Mouse (Mus musculus) limb, embryonic 15.5 days (tissue): Measurements from ENCODE around the gene Fut7. TPM values are rescaled to one million over a fixed set of nuclear protein-coding genes. Genes with fewer than 3 reads are reported as not detected.

ENCODE experiments used
- ATAC-seq: fragments of 200-750 bp; cut with Nextera tagmentation; 2 replicates; pipeline ENCODE4 v1.8.0; 2017; ENCODE audit warnings: low read depth, moderate TSS enrichment; ENCODE audit not compliant: insufficient number of reproducible peaks, low FRiP score, low TSS enrichment
- H3K27ac ChIP-seq: fragments of 300-500 bp; sonication (generic); 2 replicates; pipeline ENCODE4 v1.5.1; 2015; ENCODE audit warnings: moderate library complexity, mild to moderate bottlenecking, inconsistent platforms
- H3K27me3 ChIP-seq: fragments of 300-500 bp; sonication (generic); 2 replicates; pipeline ENCODE4 v1.6.1; 2015; ENCODE audit warnings: inconsistent platforms
- H3K36me3 ChIP-seq: fragments of 300-500 bp; sonication (generic); 2 replicates; pipeline ENCODE4 v1.6.1; 2015; ENCODE audit warnings: inconsistent platforms
- H3K4me1 ChIP-seq: fragments of 300-500 bp; sonication (generic); 2 replicates; pipeline ENCODE4 v1.6.1; 2015; ENCODE audit warnings: inconsistent platforms
- H3K4me2 ChIP-seq: fragments of 300-500 bp; sonication (generic); 2 replicates; pipeline ENCODE4 v1.6.1; 2015; ENCODE audit warnings: mild to moderate bottlenecking, inconsistent platforms
- H3K4me3 ChIP-seq: fragments of 300-500 bp; sonication (generic); 2 replicates; pipeline ENCODE4 v1.5.1; 2015; ENCODE audit warnings: mild to moderate bottlenecking, inconsistent platforms
- H3K9ac ChIP-seq: fragments of 300-500 bp; sonication (generic); 2 replicates; pipeline ENCODE4 v1.6.1; 2015; ENCODE audit warnings: inconsistent platforms
- H3K9me3 ChIP-seq: fragments of 300-500 bp; sonication (generic); 2 replicates; pipeline ENCODE4 v1.6.1; 2016; ENCODE audit warnings: inconsistent platforms
- WGBS: fragments of 180-500 bp; shearing (Covaris S2); methylation state at CpG from one replicate; pipeline ENCODE4 v1.1.7; 2015; 5-methylcytosine and 5-hydroxymethylcytosine counted together
- polyA plus RNA-seq: library from polyadenylated mRNA; unstranded; fragments of >200 nt; fragmentation: Nextera tagmentation; extraction: Ambion mirVana; gene quantifications from 2 replicates; pipeline ENCODE4 v1.2.1, GENCODE M21; 2015

Fut7 gene
- polyA plus RNA-seq, 1 experiment from 2014 or later: 0.18 TPM

- Histone ChIP-seq H3K4me1 (no peaks in the 10 kb centered on the region), H3K4me3 (no peak overlapping the region), H3K4me2 (no peak overlapping the region), H3K36me3 (peaks cover 60% of the 10 kb centered on the region), H3K9ac (no peak overlapping the region), H3K9me3 (no peaks in the 10 kb centered on the region), H3K27ac (no peak overlapping the region), H3K27me3 (no peaks in the 10 kb centered on the region)
- WGBS: 87% methylated on average over 14 of the region's 14 CpGs
- ATAC-seq: no peak
Measured at GRCm38 (mm10) chr2:25442682-25443081, 19.6 kb downstream of the Fut7 start.

GRCm38 (mm10) chr2:25450853-25451647 is 28.0 kb downstream of the Fut7 start:
- H3K36me3 ChIP-seq: peaks cover 15% of the 10 kb centered on the region; the same call in 1 of the 2 replicates
- no peak overlapping the region for H3K27ac ChIP-seq
- 78% methylated on average over 8 of the region's 8 CpGs for WGBS
- H3K4me1 ChIP-seq: no peaks in the 10 kb centered on the region
- no peak for ATAC-seq
- H3K27me3 ChIP-seq: no peaks in the 10 kb centered on the region
- H3K4me3 ChIP-seq: no peak overlapping the region
- H3K9me3 ChIP-seq: no peaks in the 10 kb centered on the region
- no peak overlapping the region for H3K4me2 ChIP-seq
- no peak overlapping the region for H3K9ac ChIP-seq

- no peak for ATAC-seq
- WGBS: 38% methylated on average over 1 of the region's 1 CpGs
- Histone ChIP-seq H3K9me3 (no peaks in the 10 kb centered on the region), H3K4me3 (no peak overlapping the region), H3K4me2 (no peak overlapping the region), H3K27ac (no peak overlapping the region), H3K36me3 (peaks cover 7% of the 10 kb centered on the region; the same call in 1 of the 2 replicates), H3K27me3 (no peaks in the 10 kb centered on the region), H3K4me1 (0 out of 2 replicates have a peak, but pooled peaks cover 5% of the 10 kb centered on the region), H3K9ac (no peak overlapping the region)
Measured at GRCm38 (mm10) chr2:25452951-25453350, 29.9 kb downstream of the Fut7 start.

GRCm38 (mm10) chr2:25456205-25456953 is 33.3 kb downstream of the Fut7 start, which contains the start of gene Clic3:
Gene Clic3 (plus strand): TSS chr2:25456838.
- WGBS: 54% methylated on average over 14 of the region's 14 CpGs
- Histone ChIP-seq H3K4me3 (no peak within 1 kb of the TSS), H3K27ac (no peak within 1 kb of the TSS), H3K4me2 (no peak within 1 kb of the TSS), H3K36me3 (peaks cover 17% of the 10 kb centered on the region), H3K9ac (no peak within 1 kb of the TSS), H3K27me3 (no peaks in the 10 kb centered on the region), H3K4me1 (peaks cover 30% of the 10 kb centered on the region), H3K9me3 (no peaks in the 10 kb centered on the region)
- ATAC-seq: no peak

GRCm38 (mm10) chr2:25457022-25457896 is 34.2 kb downstream of the Fut7 start:
- Histone ChIP-seq H3K4me1 (peaks cover 37% of the 10 kb centered on the region), H3K36me3 (peaks cover 17% of the 10 kb centered on the region), H3K9me3 (no peaks in the 10 kb centered on the region), H3K9ac (no peak overlapping the region), H3K27ac (no peak overlapping the region), H3K4me3 (no peak overlapping the region), H3K27me3 (no peaks in the 10 kb centered on the region), H3K4me2 (no peak overlapping the region)
- WGBS: 83% methylated on average over 9 of the region's 9 CpGs
- ATAC-seq: no peak

GRCm38 (mm10) chr2:25458911-25459310 is 35.8 kb downstream of the Fut7 start:
- H3K4me2 ChIP-seq: no peak overlapping the region; the same call in 1 of the 2 replicates
- peaks cover 37% of the 10 kb centered on the region for H3K4me1 ChIP-seq
- H3K9me3 ChIP-seq: no peaks in the 10 kb centered on the region
- H3K27me3 ChIP-seq: no peaks in the 10 kb centered on the region
- peak overlapping the region; percentile 11; the same call in 1 of the 2 replicates for H3K9ac ChIP-seq
- no peak overlapping the region for H3K27ac ChIP-seq
- no peak; the same call in 1 of the 2 replicates for ATAC-seq
- no peak overlapping the region for H3K4me3 ChIP-seq
- WGBS: 70% methylated on average over 5 of the region's 5 CpGs
- peaks cover 17% of the 10 kb centered on the region for H3K36me3 ChIP-seq

GRCm38 (mm10) chr2:25460135-25460534 is 37.1 kb downstream of the Fut7 start:
- 34% methylated on average over 5 of the region's 5 CpGs for WGBS
- peaks cover 37% of the 10 kb centered on the region for H3K4me1 ChIP-seq
- H3K9me3 ChIP-seq: no peaks in the 10 kb centered on the region
- peak overlapping the region; percentile 90 for H3K27ac ChIP-seq
- H3K27me3 ChIP-seq: no peaks in the 10 kb centered on the region
- peak overlapping the region; percentile 82 for H3K4me2 ChIP-seq
- peak overlapping the region; percentile 66 for H3K4me3 ChIP-seq
- H3K9ac ChIP-seq: peak overlapping the region; percentile 54
- no peak for ATAC-seq
- peaks cover 17% of the 10 kb centered on the region for H3K36me3 ChIP-seq

GRCm38 (mm10) chr2:25460551-25461309 is 37.7 kb downstream of the Fut7 start, which contains the start of gene Paxx:
Gene Paxx (minus strand): TSS chr2:25461094.
- Histone ChIP-seq H3K27ac (peak within 1 kb of the TSS; percentile 90), H3K4me3 (peak within 1 kb of the TSS; percentile 66), H3K36me3 (peaks cover 17% of the 10 kb centered on the region), H3K9ac (peak within 1 kb of the TSS; percentile 54), H3K4me2 (peak within 1 kb of the TSS; percentile 82), H3K27me3 (no peaks in the 10 kb centered on the region), H3K4me1 (peaks cover 40% of the 10 kb centered on the region), H3K9me3 (no peaks in the 10 kb centered on the region)
- under 1% methylated on average over 48 of the region's 48 CpGs for WGBS
- ATAC-seq: peak; percentile 84

GRCm38 (mm10) chr2:25461407-25461806 is 38.3 kb downstream of the Fut7 start:
- Histone ChIP-seq H3K9ac (peak overlapping the region; percentile 33; the same call in 1 of the 2 replicates), H3K9me3 (no peaks in the 10 kb centered on the region), H3K27ac (peak overlapping the region; percentile 90), H3K27me3 (no peaks in the 10 kb centered on the region), H3K36me3 (peaks cover 17% of the 10 kb centered on the region), H3K4me2 (peak overlapping the region; percentile 82), H3K4me1 (peaks cover 43% of the 10 kb centered on the region), H3K4me3 (peak overlapping the region; percentile 66)
- ATAC-seq: no peak
- WGBS: 17% methylated on average over 3 of the region's 3 CpGs

GRCm38 (mm10) chr2:25463630-25464029 is 40.6 kb downstream of the Fut7 start:
- H3K9me3 ChIP-seq: no peaks in the 10 kb centered on the region
- no peak for ATAC-seq
- H3K27me3 ChIP-seq: no peaks in the 10 kb centered on the region
- H3K36me3 ChIP-seq: peaks cover 7% of the 10 kb centered on the region
- WGBS: 85% methylated on average over 3 of the region's 3 CpGs
- peaks cover 38% of the 10 kb centered on the region for H3K4me1 ChIP-seq
- H3K9ac ChIP-seq: no peak overlapping the region
- H3K4me3 ChIP-seq: no peak overlapping the region
- no peak overlapping the region for H3K27ac ChIP-seq
- H3K4me2 ChIP-seq: no peak overlapping the region

- Histone ChIP-seq H3K4me3 (no peak overlapping the region), H3K27ac (no peak overlapping the region), H3K9ac (no peak overlapping the region), H3K4me1 (peaks cover 33% of the 10 kb centered on the region), H3K9me3 (no peaks in the 10 kb centered on the region), H3K27me3 (no peaks in the 10 kb centered on the region), H3K36me3 (no peaks in the 10 kb centered on the region), H3K4me2 (no peak overlapping the region)
- 81% methylated on average over 2 of the region's 2 CpGs for WGBS
- no peak for ATAC-seq
Measured at GRCm38 (mm10) chr2:25465256-25465655, 42.2 kb downstream of the Fut7 start.
